Mouse (Mus musculus) forebrain, embryonic 14.5 days (tissue): ENCODE results near the gene Ripor1. TPM values are rescaled to one million over a fixed set of nuclear protein-coding genes. Genes with fewer than 3 reads are reported as not detected.

ENCODE experiments used
- ATAC-seq: fragments of 200-750 bp; cut with Nextera tagmentation; 2 replicates; pipeline ENCODE4 v1.8.0; 2017; ENCODE audit warnings: mild to moderate bottlenecking, moderate library complexity
- DNase-seq: peaks from one replicate; pipeline ENCODE4 v3.0.0-alpha.2; 2015; ENCODE audit warnings: low spot score
- H3K27ac ChIP-seq: fragments of 300-500 bp; sonication (generic); 2 replicates; pipeline ENCODE4 v1.5.1; 2014; ENCODE audit warnings: low read depth, mild to moderate bottlenecking, control low read depth, low read length, moderate library complexity
- H3K27me3 ChIP-seq: fragments of 300-500 bp; sonication (generic); replicated peaks from 2 replicates; pipeline ENCODE4 v1.6.1; 2014; ENCODE audit warnings: low read length, control low read depth, mixed read lengths; ENCODE audit not compliant: control insufficient read depth, insufficient read depth
- H3K36me3 ChIP-seq: fragments of 300-500 bp; sonication (generic); 2 replicates; pipeline ENCODE4 v1.6.1; 2014; ENCODE audit warnings: low read length, control low read depth; ENCODE audit not compliant: control insufficient read depth, insufficient read depth
- H3K4me1 ChIP-seq: fragments of 300-500 bp; sonication (generic); 2 replicates; pipeline ENCODE4 v1.6.1; 2014; ENCODE audit warnings: antibody characterized with exemption, low read length, control low read depth; ENCODE audit not compliant: control insufficient read depth, insufficient read depth
- H3K4me2 ChIP-seq: fragments of 300-500 bp; sonication (generic); 2 replicates; pipeline ENCODE4 v1.6.1; 2014; ENCODE audit warnings: mild to moderate bottlenecking, control low read depth, low read length
- H3K4me3 ChIP-seq: fragments of 300-500 bp; sonication (generic); 2 replicates; pipeline ENCODE4 v1.5.1; 2014; ENCODE audit warnings: low read depth, low read length, control low read depth
- H3K9ac ChIP-seq: fragments of 300-500 bp; sonication (generic); 2 replicates; pipeline ENCODE4 v1.6.1; 2014; ENCODE audit warnings: mild to moderate bottlenecking, low read length, control low read depth, moderate library complexity
- H3K9me3 ChIP-seq: fragments of 300-500 bp; sonication (generic); replicated peaks from 2 replicates; pipeline ENCODE4 v1.6.1; 2016; ENCODE audit warnings: low read length, control low read depth, mixed read lengths; ENCODE audit not compliant: control insufficient read depth
- WGBS: fragments of 180-500 bp; shearing (Covaris S2); extraction: QIAGEN DNeasy Blood & Tissue Kit; methylation state at CpG from one replicate; pipeline ENCODE4 v1.1.7; 2014; 5-methylcytosine and 5-hydroxymethylcytosine counted together
- polyA plus RNA-seq: library from polyadenylated mRNA; unstranded; fragments of >200 nt; fragmentation: Nextera tagmentation; extraction: Ambion mirVana; gene quantifications from 2 replicates; pipeline ENCODE4 v1.2.1, GENCODE M21; 2014

Gene Ripor1
- polyA plus RNA-seq, 1 experiment from 2014 or later = 14.9 TPM

- ATAC-seq = no peak
- no peak for DNase-seq
- Histone ChIP-seq H3K36me3 (peaks cover 74% of the 10 kb centered on the region), H3K4me3 (no peak overlapping the region), H3K9ac (peak overlapping the region; percentile 43; the same call in 1 of the 2 replicates), H3K4me1 (peaks cover 6% of the 10 kb centered on the region), H3K27ac (peak overlapping the region; percentile 58; the same call in 1 of the 2 replicates), H3K27me3 (no peaks in the 10 kb centered on the region), H3K4me2 (no peak overlapping the region), H3K9me3 (no peaks in the 10 kb centered on the region)
- 89% methylated on average over 21 of the region's 21 CpGs for WGBS
Measured at GRCm38 (mm10) chr8:105620946-105621720, 16.1 kb downstream of the Ripor1 start.

DNA sequence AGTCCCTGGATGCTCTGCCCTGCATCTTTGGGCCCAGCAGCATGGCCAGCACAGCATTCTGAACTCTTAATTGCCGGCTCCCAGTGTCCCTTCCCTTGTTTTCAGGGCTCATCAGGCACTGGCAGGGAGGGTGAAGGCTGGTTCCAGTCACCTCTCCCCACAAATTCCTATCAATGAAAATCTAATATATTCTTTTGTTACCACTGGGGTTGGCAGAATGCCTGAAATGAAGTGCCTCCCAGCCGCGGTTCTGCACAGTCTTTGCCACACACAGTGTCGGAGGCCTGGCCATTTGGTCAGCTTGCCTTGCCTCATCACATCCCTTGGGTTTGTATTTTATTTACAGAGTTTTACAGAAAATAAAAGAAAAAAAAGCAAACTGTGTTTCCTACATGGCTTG, 16.8 kb downstream of the Ripor1 start:
- H3K27me3 ChIP-seq = no peaks in the 10 kb centered on the region
- H3K9ac ChIP-seq = peak overlapping the region; percentile 43
- H3K27ac ChIP-seq = peak overlapping the region; percentile 58; the same call in 1 of the 2 replicates
- WGBS = 26% methylated on average over 4 of the region's 4 CpGs
- H3K36me3 ChIP-seq = peaks cover 68% of the 10 kb centered on the region
- H3K4me2 ChIP-seq = no peak overlapping the region
- H3K9me3 ChIP-seq = no peaks in the 10 kb centered on the region
- DNase-seq = peak; percentile 51
- peaks cover 6% of the 10 kb centered on the region for H3K4me1 ChIP-seq
- no peak overlapping the region for H3K4me3 ChIP-seq
- peak; percentile 47 for ATAC-seq

GRCm38 (mm10) chr8:105622421-105622920, 17.4 kb downstream of the Ripor1 start:
- Histone ChIP-seq H3K27me3 (no peaks in the 10 kb centered on the region), H3K4me2 (no peak overlapping the region), H3K27ac (peak overlapping the region; percentile 58; the same call in 1 of the 2 replicates), H3K4me1 (peaks cover 6% of the 10 kb centered on the region), H3K9ac (no peak overlapping the region), H3K9me3 (no peaks in the 10 kb centered on the region), H3K4me3 (no peak overlapping the region), H3K36me3 (peaks cover 61% of the 10 kb centered on the region)
- peak; percentile 95 for DNase-seq
- peak; percentile 93 for ATAC-seq
- WGBS = 6% methylated on average over 8 of the region's 8 CpGs

DNA sequence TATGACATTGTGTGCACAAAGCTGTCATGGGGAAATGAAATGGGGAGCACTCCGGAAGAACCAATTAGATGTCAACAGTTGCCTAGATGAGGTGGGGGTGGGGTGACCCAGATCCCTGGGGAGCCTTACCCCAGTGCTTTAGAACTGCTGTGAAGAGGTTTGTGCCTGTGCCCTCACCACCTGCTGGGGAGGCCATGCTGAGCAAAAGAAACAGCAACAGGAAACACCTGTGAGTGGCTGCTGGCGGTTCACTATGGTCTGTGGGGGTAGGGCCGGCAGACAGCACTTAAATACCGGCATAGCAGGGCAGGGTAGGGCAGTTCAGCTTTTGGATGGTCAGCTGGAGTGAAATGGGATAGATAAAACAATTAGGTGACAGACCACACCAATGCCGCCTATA, 18.1 kb downstream of the Ripor1 start:
- H3K9me3 ChIP-seq = no peaks in the 10 kb centered on the region
- WGBS = 21% methylated on average over 5 of the region's 5 CpGs
- H3K4me3 ChIP-seq = no peak overlapping the region
- DNase-seq (no peak), ATAC-seq (no peak)
- H3K4me1 ChIP-seq = peaks cover 6% of the 10 kb centered on the region
- H3K27ac ChIP-seq = peak overlapping the region; percentile 58; the same call in 1 of the 2 replicates
- H3K9ac ChIP-seq = 0 out of 2 replicates have a peak overlapping the region, but pooled peaks have one; percentile 13
- H3K4me2 ChIP-seq = no peak overlapping the region
- peaks cover 55% of the 10 kb centered on the region for H3K36me3 ChIP-seq
- no peaks in the 10 kb centered on the region for H3K27me3 ChIP-seq

- Histone ChIP-seq H3K4me2 (no peak overlapping the region), H3K36me3 (peaks cover 48% of the 10 kb centered on the region), H3K4me1 (peaks cover 6% of the 10 kb centered on the region), H3K9me3 (no peaks in the 10 kb centered on the region), H3K4me3 (no peak overlapping the region), H3K27me3 (no peaks in the 10 kb centered on the region), H3K27ac (no peak overlapping the region), H3K9ac (no peak overlapping the region)
- DNase-seq (no peak), ATAC-seq (no peak)
- WGBS = 65% methylated on average over 7 of the region's 7 CpGs
Measured at GRCm38 (mm10) chr8:105623679-105624245, 18.7 kb downstream of the Ripor1 start.

- ATAC-seq (no peak), DNase-seq (peak; percentile 39)
- H3K9ac ChIP-seq = no peak overlapping the region
- H3K4me3 ChIP-seq = no peak overlapping the region
- peaks cover 42% of the 10 kb centered on the region for H3K36me3 ChIP-seq
- H3K27me3 ChIP-seq = no peaks in the 10 kb centered on the region
- WGBS = 57% methylated on average over 3 of the region's 3 CpGs
- H3K9me3 ChIP-seq = no peaks in the 10 kb centered on the region
- H3K4me1 ChIP-seq = peaks cover 6% of the 10 kb centered on the region
- 0 out of 2 replicates have a peak overlapping the region, but pooled peaks have one; percentile 40 for H3K27ac ChIP-seq
- H3K4me2 ChIP-seq = no peak overlapping the region
Measured at GRCm38 (mm10) chr8:105624401-105624800, 19.3 kb downstream of the Ripor1 start.

- WGBS = 71% methylated on average over 1 of the region's 1 CpGs
- Histone ChIP-seq H3K9me3 (no peaks in the 10 kb centered on the region), H3K27me3 (no peaks in the 10 kb centered on the region), H3K27ac (0 out of 2 replicates have a peak overlapping the region, but pooled peaks have one; percentile 40), H3K4me3 (no peak overlapping the region), H3K9ac (no peak overlapping the region), H3K4me2 (no peak overlapping the region), H3K36me3 (peaks cover 38% of the 10 kb centered on the region), H3K4me1 (peaks cover 6% of the 10 kb centered on the region)
- DNase-seq = no peak
- no peak for ATAC-seq
Measured at GRCm38 (mm10) chr8:105624831-105625230, 19.8 kb downstream of the Ripor1 start.

DNA sequence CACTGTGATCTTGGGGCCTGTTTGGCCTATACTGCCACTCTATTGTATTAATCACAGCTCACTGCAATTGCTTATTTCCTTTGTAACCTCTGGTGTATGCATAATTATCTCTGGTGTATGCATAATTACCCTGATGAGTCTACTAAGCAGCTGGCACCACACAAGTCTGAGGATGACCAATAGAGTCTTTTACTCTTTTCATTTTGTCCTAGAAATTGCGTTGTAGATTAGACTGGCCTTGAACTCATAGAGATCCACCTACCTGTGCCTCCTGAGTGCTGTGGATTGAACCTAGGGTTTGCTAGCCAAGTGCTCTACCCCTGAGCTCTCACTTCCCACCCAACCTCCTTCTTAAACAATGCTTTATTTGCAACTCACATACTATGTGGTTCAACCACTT, 21.0 kb downstream of the Ripor1 start:
- Histone ChIP-seq H3K27ac (no peak overlapping the region), H3K4me3 (no peak overlapping the region), H3K4me2 (no peak overlapping the region), H3K9ac (no peak overlapping the region), H3K27me3 (no peaks in the 10 kb centered on the region), H3K4me1 (peaks cover 6% of the 10 kb centered on the region), H3K9me3 (no peaks in the 10 kb centered on the region), H3K36me3 (peaks cover 25% of the 10 kb centered on the region)
- no peak for ATAC-seq
- WGBS = 69% methylated on average over 1 of the region's 1 CpGs
- DNase-seq = no peak

- Histone ChIP-seq H3K36me3 (0 out of 2 replicates have a peak, but pooled peaks cover 2% of the 10 kb centered on the region), H3K27ac (no peak overlapping the region), H3K4me3 (no peak overlapping the region), H3K4me1 (peaks cover 4% of the 10 kb centered on the region; the same call in 1 of the 2 replicates), H3K9me3 (no peaks in the 10 kb centered on the region), H3K9ac (no peak overlapping the region), H3K27me3 (no peaks in the 10 kb centered on the region), H3K4me2 (no peak overlapping the region)
- no peak for ATAC-seq
- WGBS = 93% methylated on average over 4 of the region's 4 CpGs
- no peak for DNase-seq
Measured at GRCm38 (mm10) chr8:105629337-105629736, 24.3 kb downstream of the Ripor1 start.
